Mouse (Mus musculus) limb, embryonic 10.5 days (tissue): ENCODE measurements around the gene Ercc2. TPM values are rescaled to one million over a fixed set of nuclear protein-coding genes. Genes with fewer than 3 reads are reported as not detected.

Source experiments
- DNase-seq: peaks from one replicate; pipeline ENCODE4 v3.0.0-alpha.2; 2017; ENCODE audit warnings: low spot score
- H3K27ac ChIP-seq: fragments of 300-500 bp; sonication (generic); 2 replicates; pipeline ENCODE4 v1.5.1; 2016; ENCODE audit warnings: mild to moderate bottlenecking
- H3K27me3 ChIP-seq: fragments of 300-500 bp; sonication (generic); 2 replicates; pipeline ENCODE4 v1.6.1; 2016; ENCODE audit warnings: low read depth, mild to moderate bottlenecking; ENCODE audit not compliant: poor library complexity, severe bottlenecking
- H3K36me3 ChIP-seq: fragments of 300-500 bp; sonication (generic); 2 replicates; pipeline ENCODE4 v1.6.1; 2016; ENCODE audit warnings: mild to moderate bottlenecking, moderate library complexity
- H3K4me1 ChIP-seq: fragments of 300-500 bp; sonication (generic); 2 replicates; pipeline ENCODE4 v1.6.1; 2016
- H3K4me3 ChIP-seq: fragments of 300-500 bp; sonication (generic); 2 replicates; pipeline ENCODE4 v1.5.1; 2016; ENCODE audit warnings: mild to moderate bottlenecking, moderate library complexity
- H3K9me3 ChIP-seq: fragments of 300-500 bp; sonication (generic); replicated peaks from 2 replicates; pipeline ENCODE4 v1.6.1; 2016; ENCODE audit warnings: mild to moderate bottlenecking
- WGBS: fragments of 180-500 bp; shearing (Covaris S2); methylation state at CpG from one replicate; pipeline ENCODE4 v1.1.7; 2016; 5-methylcytosine and 5-hydroxymethylcytosine counted together
- polyA plus RNA-seq: library from polyadenylated mRNA; unstranded; fragments of >200 nt; fragmentation: Nextera tagmentation; extraction: Ambion mirVana; gene quantifications from 2 replicates; pipeline ENCODE4 v1.2.1, GENCODE M21; 2016

Ercc2 gene
- polyA plus RNA-seq, result 25.6 and 26.6 TPM in 2 replicates

DNA sequence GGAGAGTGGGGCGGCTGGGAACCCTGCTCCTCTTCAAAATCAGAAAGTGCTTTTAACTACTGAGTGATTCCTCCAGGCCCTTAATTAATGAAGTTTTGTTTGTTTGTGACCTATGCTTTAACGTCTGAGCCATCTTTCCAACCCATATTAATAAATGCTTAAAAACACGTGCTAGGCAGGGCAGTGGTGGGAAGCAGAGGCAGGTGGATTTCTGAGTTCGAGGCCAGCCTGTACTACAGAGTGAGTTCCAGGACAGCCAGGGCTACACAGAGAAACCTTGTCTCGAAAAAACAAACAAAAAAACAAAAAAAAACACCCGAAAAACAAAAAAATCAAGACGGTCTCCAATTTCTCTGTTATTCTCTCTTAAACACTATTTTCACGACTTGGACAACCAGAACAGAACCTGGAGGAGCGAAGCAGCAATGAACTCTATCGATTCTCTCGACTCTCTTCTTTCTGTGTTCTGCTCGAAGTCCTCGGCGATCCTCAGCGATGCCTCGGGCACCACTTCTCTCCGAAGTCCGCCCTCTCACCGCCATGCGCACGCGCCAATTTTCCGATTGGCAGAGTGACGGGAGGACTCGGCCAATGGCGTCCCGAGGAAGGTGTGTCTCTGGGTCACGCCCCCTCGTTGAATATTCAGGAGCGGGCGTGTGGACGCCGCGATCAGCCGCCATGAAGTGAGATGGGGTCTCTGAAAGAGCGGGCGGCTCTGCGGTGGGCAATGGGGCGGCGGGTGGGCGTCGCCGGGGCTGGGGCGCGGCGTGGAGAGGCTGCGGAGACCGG, at the start of gene Ercc2:
Gene Ercc2, plus strand, starts transcription at position 634 of the 789 bp plus-strand sequence.
- H3K4me3 ChIP-seq, result peak within 1 kb of the TSS; percentile 95
- WGBS, result 7% methylated on average over 48 of the region's 48 CpGs
- H3K36me3 ChIP-seq, result peaks cover 39% of the 10 kb centered on the region
- no peaks in the 10 kb centered on the region for H3K27me3 ChIP-seq
- H3K9me3 ChIP-seq, result no peaks in the 10 kb centered on the region
- DNase-seq, result peak; percentile 99
- peak within 1 kb of the TSS; percentile 81 for H3K27ac ChIP-seq
- H3K4me1 ChIP-seq, result peaks cover 14% of the 10 kb centered on the region

DNA sequence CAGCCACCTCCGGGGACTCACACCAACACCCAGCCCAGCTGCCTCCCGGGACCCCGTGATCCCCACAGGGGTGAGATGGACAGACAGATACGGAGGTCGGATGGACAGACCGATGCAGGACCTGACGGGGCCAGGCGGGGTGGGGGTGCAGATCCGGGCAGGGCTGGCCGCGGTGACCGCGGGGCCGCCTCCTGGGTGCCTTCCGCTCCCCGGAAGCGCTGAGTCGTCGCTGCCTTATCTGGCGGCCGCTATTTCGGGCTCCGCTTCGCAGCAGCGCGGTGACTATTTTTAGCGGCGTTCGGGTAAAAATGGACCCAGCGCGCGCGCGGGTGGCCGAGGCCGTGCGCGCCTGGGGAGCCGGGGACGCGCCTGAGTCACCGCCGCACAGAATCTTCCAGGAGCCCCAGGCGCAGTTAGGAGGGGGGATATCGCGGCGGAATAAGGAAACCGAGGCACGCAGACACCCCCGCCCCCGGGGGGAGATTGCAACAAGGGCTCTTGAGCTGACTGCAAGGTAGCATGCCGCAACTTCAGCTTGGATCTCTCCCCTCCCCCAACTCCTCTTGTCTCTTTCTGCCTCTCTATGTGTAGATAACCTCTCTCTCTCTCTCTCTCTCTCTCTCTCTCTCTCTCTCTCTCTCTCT, 49.0 kb upstream of the Ercc2 start:
- Histone ChIP-seq H3K27ac (peak overlapping the region; percentile 84), H3K36me3 (no peaks in the 10 kb centered on the region), H3K27me3 (peaks cover 24% of the 10 kb centered on the region), H3K9me3 (no peaks in the 10 kb centered on the region), H3K4me3 (peak overlapping the region; percentile 72), H3K4me1 (peaks cover 19% of the 10 kb centered on the region)
- peak; percentile 70 for DNase-seq
- WGBS, result under 1% methylated on average over 52 of the region's 52 CpGs

DNA sequence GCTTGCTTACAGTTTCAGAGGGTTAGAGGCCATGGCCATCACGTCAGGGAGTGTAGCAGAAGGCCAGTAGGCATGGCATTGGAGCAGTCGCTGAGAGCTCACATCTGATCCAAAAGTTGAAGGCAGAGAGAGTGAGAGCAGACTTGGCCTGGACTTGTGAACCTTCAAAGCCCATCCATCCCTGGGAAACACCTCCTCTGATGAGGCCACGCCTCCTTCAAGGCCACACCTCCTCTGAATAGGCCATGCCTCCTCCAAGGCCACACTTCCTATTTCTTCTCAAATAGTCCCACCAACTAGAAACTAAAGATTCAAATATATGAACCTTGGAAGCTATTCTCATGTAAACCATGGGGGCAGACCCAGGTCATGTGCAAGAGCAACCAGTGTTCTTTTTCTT, 46.2 kb upstream of the Ercc2 start:
- Histone ChIP-seq H3K27me3 (peaks cover 24% of the 10 kb centered on the region), H3K4me1 (peaks cover 16% of the 10 kb centered on the region), H3K27ac (no peak overlapping the region), H3K9me3 (no peaks in the 10 kb centered on the region), H3K4me3 (no peak overlapping the region), H3K36me3 (no peaks in the 10 kb centered on the region)
- DNase-seq, result no peak
- WGBS, result 39% methylated on average over 3 of the region's 3 CpGs

DNA sequence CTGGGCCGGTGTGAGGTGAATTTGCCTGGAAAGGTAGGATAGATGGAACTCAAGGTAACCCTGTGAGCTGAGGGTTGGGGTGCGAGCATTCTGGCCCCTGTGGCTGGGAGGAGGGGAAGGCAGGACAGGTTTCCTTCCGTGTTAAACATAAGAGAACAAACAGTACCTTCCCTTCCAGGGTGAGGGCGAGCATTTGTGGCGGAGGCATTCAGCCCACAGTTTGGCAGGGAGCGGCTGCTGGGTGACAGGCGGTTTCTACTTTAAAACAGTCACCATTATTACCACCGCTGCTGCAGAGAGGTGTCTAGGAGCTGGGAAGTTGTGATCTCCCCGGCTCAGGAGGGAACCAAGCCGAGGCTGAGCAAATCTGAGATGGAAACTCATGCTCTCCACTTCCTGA, 44.7 kb upstream of the Ercc2 start:
- no peak overlapping the region for H3K27ac ChIP-seq
- H3K4me1 ChIP-seq, result peaks cover 28% of the 10 kb centered on the region
- WGBS, result 66% methylated on average over 10 of the region's 10 CpGs
- H3K27me3 ChIP-seq, result peaks cover 27% of the 10 kb centered on the region
- no peak overlapping the region for H3K4me3 ChIP-seq
- DNase-seq, result no peak
- H3K9me3 ChIP-seq, result no peaks in the 10 kb centered on the region
- no peaks in the 10 kb centered on the region for H3K36me3 ChIP-seq

DNA sequence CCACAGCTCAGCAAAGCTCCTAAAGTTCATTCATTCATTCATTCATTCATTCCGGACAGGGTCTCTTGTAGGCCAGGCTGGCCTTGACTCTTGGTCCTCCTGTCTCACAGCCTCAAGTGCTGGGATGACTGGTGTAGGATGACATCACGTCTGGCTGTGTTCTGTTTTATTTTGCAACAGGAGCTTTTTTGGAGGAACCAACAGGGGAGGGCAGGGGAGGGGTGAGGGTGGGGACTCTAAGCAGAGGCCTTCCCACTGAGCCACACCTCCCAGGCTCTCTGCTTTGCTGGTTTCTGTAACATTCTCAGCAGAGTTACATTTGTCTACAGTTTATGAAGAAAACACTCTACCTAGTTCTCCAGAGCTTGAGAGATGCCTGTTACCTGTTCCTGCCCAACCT, 43.8 kb upstream of the Ercc2 start:
- Histone ChIP-seq H3K4me3 (no peak overlapping the region), H3K4me1 (peaks cover 30% of the 10 kb centered on the region), H3K27ac (no peak overlapping the region), H3K27me3 (peaks cover 26% of the 10 kb centered on the region), H3K9me3 (no peaks in the 10 kb centered on the region), H3K36me3 (no peaks in the 10 kb centered on the region)
- WGBS, result 52% methylated on average over 2 of the region's 2 CpGs
- no peak for DNase-seq

DNA sequence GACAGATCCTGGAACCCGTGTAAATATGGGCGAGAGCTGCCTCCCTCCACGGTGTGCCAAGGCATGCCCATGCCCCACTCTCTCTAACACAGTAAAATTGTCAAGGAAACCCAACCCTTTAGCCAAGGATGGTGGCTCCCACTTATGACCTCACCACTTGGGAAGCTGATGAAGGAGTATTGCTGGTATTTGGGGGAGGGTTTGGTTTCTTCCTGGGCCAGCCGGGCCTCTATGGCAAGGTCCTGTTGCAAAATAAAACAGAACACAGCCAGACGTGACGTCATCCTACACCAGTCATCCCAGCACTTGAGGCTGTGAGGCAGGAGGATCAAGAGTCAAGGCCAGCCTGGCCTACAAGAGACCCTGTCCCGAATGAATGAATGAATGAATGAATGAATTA, 43.2 kb upstream of the Ercc2 start:
- no peaks in the 10 kb centered on the region for H3K9me3 ChIP-seq
- 76% methylated on average over 7 of the region's 7 CpGs for WGBS
- H3K27ac ChIP-seq, result no peak overlapping the region
- H3K27me3 ChIP-seq, result peaks cover 26% of the 10 kb centered on the region
- no peak for DNase-seq
- H3K36me3 ChIP-seq, result no peaks in the 10 kb centered on the region
- peaks cover 29% of the 10 kb centered on the region for H3K4me1 ChIP-seq
- no peak overlapping the region for H3K4me3 ChIP-seq

DNA sequence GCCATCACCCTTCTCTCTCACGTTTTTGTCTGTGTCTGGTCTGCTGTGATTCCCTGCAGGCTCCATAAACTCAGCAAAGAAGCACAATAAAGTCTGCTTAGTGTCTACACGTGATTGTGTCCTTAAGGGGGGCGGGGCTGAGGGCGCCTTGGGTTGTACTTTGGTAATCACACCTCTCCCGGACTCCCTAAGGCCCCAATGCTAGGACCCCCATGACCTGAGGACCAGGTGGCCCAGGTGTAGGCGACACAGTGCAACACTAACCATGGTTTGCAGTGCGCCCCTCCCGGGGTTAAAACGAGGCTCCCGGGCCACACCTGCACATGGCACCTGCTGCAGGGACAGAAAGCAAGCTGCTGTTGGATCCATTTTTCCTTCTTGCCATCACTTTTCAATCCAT, 40.6 kb upstream of the Ercc2 start:
- peak; percentile 29 for DNase-seq
- Histone ChIP-seq H3K27me3 (peaks cover 18% of the 10 kb centered on the region), H3K4me3 (peak overlapping the region; percentile 63; the same call in 1 of the 2 replicates), H3K36me3 (no peaks in the 10 kb centered on the region), H3K9me3 (no peaks in the 10 kb centered on the region), H3K4me1 (peaks cover 41% of the 10 kb centered on the region), H3K27ac (no peak overlapping the region)
- 20% methylated on average over 10 of the region's 10 CpGs for WGBS

DNA sequence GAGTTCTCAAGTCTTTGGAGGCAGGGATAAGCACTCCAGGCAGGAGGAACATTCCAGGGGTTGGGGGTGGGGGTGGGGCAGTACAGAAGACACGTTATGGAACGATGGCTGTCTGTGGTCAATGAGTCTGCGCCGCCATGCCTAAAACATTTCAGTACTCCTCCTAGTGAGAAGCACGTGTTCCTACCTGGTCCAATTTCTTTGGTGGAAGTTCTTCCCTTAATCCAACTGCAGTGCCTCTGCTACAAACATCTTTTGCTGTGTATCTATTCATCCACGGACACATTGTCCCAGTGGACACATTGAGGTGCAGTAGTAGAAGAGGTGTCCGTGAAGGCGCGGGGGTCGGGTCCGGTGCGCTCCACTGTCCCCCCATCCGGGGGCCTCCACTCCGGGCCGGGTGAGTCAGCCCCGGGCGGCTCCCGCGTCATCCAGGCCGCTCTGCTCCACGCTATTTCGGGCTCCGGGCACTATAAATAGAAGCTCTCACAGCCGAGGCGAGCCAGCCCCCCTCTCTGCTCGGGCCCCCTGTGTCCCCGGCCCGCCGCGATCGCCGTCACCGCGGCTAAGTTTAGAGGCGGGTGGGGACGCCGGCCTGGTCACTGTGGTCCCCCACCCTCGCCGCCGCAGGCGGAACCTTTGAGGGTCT, 39.9 kb upstream of the Ercc2 start:
- WGBS, result 2% methylated on average over 41 of the region's 41 CpGs
- Histone ChIP-seq H3K27ac (peak overlapping the region; percentile 53; the same call in 1 of the 2 replicates), H3K9me3 (no peaks in the 10 kb centered on the region), H3K4me3 (peak overlapping the region; percentile 63), H3K4me1 (peaks cover 42% of the 10 kb centered on the region), H3K36me3 (0 out of 2 replicates have a peak, but pooled peaks cover 2% of the 10 kb centered on the region), H3K27me3 (peaks cover 18% of the 10 kb centered on the region)
- peak; percentile 57 for DNase-seq

DNA sequence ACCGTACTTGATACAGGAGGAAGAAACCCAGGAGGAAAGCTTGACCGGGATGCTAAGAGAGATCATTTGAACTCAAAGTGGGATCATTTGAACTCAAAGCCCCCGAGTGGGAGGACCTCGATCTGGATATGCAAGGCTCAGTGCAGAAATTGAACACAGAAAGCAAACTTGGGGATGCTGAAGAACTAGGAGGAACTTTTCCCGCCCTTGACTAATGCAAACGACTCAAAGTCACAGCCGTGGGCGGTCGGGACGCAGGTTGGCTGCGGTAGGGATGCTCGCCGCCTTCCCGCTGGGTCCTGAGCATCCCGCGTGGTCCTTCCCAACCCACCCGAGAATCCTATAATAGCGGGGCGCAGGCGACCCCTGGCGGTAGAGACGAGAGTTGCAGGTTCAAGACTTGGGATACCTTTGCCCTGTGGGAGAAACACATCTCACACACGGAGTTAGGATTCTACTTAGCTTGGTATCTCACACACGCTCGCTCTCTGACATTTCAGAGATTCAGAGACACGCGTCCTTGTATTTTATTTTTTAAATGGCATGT, 39.3 kb upstream of the Ercc2 start:
- Histone ChIP-seq H3K4me1 (peaks cover 42% of the 10 kb centered on the region), H3K4me3 (peak overlapping the region; percentile 63), H3K27me3 (peaks cover 18% of the 10 kb centered on the region), H3K27ac (0 out of 2 replicates have a peak overlapping the region, but pooled peaks have one; percentile 53), H3K36me3 (peaks cover 5% of the 10 kb centered on the region), H3K9me3 (no peaks in the 10 kb centered on the region)
- peak; percentile 91 for DNase-seq
- under 1% methylated on average over 27 of the region's 27 CpGs for WGBS

DNA sequence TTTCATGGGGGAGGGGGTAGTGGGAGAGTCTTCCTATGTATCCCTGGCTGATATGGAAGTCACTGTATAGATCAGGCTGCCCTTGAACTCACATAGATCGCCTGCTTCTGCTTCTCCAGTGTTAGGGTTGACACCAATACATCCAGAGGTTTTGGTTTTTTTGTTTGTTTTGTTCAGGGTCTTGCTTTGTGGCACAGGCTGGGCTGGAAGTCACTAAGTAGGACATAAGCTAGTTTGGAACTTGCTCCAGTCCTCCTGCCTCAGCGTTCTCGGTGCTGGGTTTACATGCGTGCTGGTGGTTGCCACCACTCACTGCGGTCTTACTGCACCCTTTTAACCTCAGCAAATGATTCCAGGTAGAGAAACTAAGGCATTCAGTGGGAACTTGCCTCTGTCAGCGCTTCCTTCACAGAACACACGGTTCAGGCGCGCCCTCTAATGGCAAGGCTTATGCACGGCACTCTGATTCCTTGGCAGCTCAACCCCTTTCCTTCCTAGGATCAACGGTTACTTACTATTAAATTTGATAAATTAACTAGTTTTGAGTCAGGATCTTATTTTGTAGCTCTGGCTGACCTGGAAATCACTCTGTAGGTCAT, 38.5 kb upstream of the Ercc2 start:
- Histone ChIP-seq H3K36me3 (peaks cover 13% of the 10 kb centered on the region), H3K27ac (no peak overlapping the region), H3K9me3 (no peaks in the 10 kb centered on the region), H3K4me3 (peak overlapping the region; percentile 63), H3K4me1 (peaks cover 42% of the 10 kb centered on the region), H3K27me3 (peaks cover 18% of the 10 kb centered on the region)
- 3% methylated on average over 11 of the region's 11 CpGs for WGBS
- peak; percentile 81 for DNase-seq

DNA sequence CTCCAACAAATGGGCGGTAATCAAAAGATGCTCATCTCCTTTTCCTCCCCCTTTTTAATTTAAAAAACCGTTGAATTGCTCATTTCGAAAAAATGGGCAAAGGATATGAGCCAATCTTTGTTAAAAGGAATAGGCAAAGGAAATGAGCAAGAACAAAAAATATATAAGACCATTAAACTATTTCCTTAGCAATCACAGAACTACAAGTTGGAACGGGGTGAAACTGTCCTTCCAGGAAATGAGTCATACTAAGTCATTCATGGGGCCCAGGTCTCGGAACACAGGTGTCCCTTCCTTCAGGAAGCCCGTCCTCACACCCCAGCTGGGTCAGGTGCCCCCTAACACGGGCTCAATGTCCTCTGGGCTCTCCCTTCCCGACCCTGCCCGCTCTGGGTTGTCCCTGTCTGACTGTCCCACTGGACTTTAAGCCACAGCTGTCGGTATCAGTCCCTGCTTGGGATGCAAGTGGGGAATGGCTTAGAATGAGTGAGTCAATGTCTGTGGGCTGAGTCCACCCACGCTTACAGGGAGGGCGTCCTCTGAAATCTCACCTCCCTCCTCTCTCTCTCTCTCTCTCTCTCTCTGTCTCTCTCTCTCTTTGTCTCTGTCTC, 37.5 kb upstream of the Ercc2 start, which contains the start of gene Ercc1:
Gene Ercc1, plus strand, starts transcription at position 542 of the 611 bp plus-strand sequence.
- H3K4me1 ChIP-seq, result peaks cover 42% of the 10 kb centered on the region

DNA sequence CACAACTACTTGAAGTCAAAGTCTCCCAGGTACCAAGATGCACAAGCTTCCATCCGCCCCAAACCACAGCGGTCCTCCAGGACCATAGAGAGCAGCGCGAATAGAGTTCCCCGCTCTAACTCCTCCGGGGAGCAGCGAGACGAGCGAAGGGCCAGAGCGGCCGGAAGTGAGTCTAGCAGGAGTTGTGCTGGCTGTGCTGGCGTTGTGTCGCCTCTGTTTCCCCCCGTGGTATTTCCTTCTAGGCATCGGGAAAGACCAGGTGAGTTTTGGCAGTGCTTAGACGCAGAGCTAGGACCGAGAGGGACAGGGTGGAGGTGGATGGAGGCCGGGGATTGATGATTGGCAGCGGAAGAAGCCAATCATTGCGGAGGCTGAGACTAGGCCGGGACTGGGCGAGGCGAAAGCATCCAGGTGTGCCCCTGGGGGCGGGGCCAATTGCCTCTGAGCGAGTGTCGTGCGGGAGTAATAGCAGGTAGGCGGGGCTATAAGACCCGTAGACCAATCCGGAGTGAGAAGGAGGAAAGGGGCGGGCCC, 36.8 kb upstream of the Ercc2 start:
- Histone ChIP-seq H3K36me3 (peaks cover 30% of the 10 kb centered on the region), H3K4me1 (peaks cover 42% of the 10 kb centered on the region), H3K9me3 (no peaks in the 10 kb centered on the region), H3K27me3 (peaks cover 18% of the 10 kb centered on the region), H3K4me3 (peak overlapping the region; percentile 65), H3K27ac (peak overlapping the region; percentile 93)
- DNase-seq, result peak; percentile 98
- under 1% methylated on average over 31 of the region's 31 CpGs for WGBS

More for the DNA sequence above, 37.5 kb upstream of the Ercc2 start, which contains the start of gene Ercc1:
- peaks cover 23% of the 10 kb centered on the region for H3K36me3 ChIP-seq
- DNase-seq, result no peak
- no peaks in the 10 kb centered on the region for H3K9me3 ChIP-seq
- H3K27me3 ChIP-seq, result peaks cover 18% of the 10 kb centered on the region
- H3K4me3 ChIP-seq, result peak within 1 kb of the TSS; percentile 65
- H3K27ac ChIP-seq, result peak within 1 kb of the TSS; percentile 93
- WGBS, result 31% methylated on average over 12 of the region's 12 CpGs
